Mouse (Mus musculus) lung, postnatal 0 days (tissue): ENCODE measurements around the gene Sez6. TPM values are rescaled to one million over a fixed set of nuclear protein-coding genes. Genes with fewer than 3 reads are reported as not detected.

ENCODE experiments used
- ATAC-seq: fragments of 200-750 bp; cut with Nextera tagmentation; 2 replicates; pipeline ENCODE4 v1.8.0; 2017; ENCODE audit warnings: moderate library complexity
- DNase-seq: peaks from one replicate; pipeline ENCODE4 v3.0.0-alpha.2; 2016; ENCODE audit warnings: low spot score
- H3K27ac ChIP-seq: fragments of 300-500 bp; sonication (generic); 2 replicates; pipeline ENCODE4 v1.5.1; 2014; ENCODE audit warnings: antibody characterized with exemption, mild to moderate bottlenecking, low read length, mixed read lengths
- H3K27me3 ChIP-seq: fragments of 300-500 bp; sonication (generic); replicated peaks from 2 replicates; pipeline ENCODE4 v1.6.1; 2014; ENCODE audit warnings: low read length, mixed read lengths; ENCODE audit not compliant: insufficient read depth
- H3K36me3 ChIP-seq: fragments of 300-500 bp; sonication (generic); 2 replicates; pipeline ENCODE4 v1.6.1; 2014; ENCODE audit warnings: low read length, mixed read lengths; ENCODE audit not compliant: insufficient read depth
- H3K4me1 ChIP-seq: fragments of 300-500 bp; sonication (generic); 2 replicates; pipeline ENCODE4 v1.6.1; 2014; ENCODE audit warnings: antibody characterized with exemption, low read depth, low read length, mixed read lengths; ENCODE audit not compliant: insufficient read depth
- H3K4me2 ChIP-seq: fragments of 300-500 bp; sonication (generic); replicated peaks from 2 replicates; pipeline ENCODE4 v1.6.1; 2014; ENCODE audit warnings: low read depth, mild to moderate bottlenecking, low read length, moderate library complexity, mixed read lengths
- H3K4me3 ChIP-seq: fragments of 300-500 bp; sonication (generic); 2 replicates; pipeline ENCODE4 v1.5.1; 2014; ENCODE audit warnings: low read depth, low read length
- H3K9ac ChIP-seq: fragments of 300-500 bp; sonication (generic); replicated peaks from 2 replicates; pipeline ENCODE4 v1.6.1; 2014; ENCODE audit warnings: low read depth, mild to moderate bottlenecking
- H3K9me3 ChIP-seq: fragments of 300-500 bp; sonication (generic); 2 replicates; pipeline ENCODE4 v1.6.1; 2016; ENCODE audit warnings: low read length, mixed read lengths
- CTCF ChIP-seq: IDR thresholded peaks from 2 replicates; pipeline ENCODE4 v1.5.1; 2016; ENCODE audit warnings: antibody characterized with exemption, mild to moderate bottlenecking
- EP300 ChIP-seq: IDR thresholded peaks from 2 replicates; pipeline ENCODE4 v1.6.1; 2016; ENCODE audit warnings: antibody characterized with exemption, mild to moderate bottlenecking, control low read depth
- WGBS: fragments of 180-500 bp; shearing (Covaris S2); extraction: QIAGEN DNeasy Blood & Tissue Kit; methylation state at CpG from one replicate; pipeline ENCODE4 v1.1.7; 2014; 5-methylcytosine and 5-hydroxymethylcytosine counted together
- polyA plus RNA-seq: library from polyadenylated mRNA; unstranded; fragments of >200 nt; fragmentation: Nextera tagmentation; extraction: Ambion mirVana; gene quantifications from 2 replicates; pipeline ENCODE4 v1.2.1, GENCODE M21; 2015

Gene Sez6
- polyA plus RNA-seq, 1 experiment from 2014 or later: 0.06 TPM

DNA sequence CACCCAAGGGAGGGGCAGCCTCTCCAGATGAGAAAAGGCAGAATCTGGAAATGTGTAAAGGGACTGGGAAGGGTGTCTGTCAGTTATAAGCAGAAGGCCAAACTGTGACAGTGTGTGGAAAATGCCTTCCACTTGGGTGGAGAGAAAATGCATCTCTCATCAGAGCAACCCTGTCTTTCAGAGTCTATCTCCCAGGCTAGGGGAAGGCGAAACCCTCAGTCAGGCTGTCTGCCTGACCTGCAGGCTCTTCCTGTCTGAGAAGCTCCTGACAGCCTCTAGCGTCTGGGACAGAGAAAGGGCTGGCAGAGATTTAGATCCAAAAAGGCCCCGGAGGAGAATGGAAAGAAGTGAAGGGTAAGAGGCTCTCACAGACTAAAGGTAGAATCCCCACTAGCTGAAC lies 26.8 kb upstream of the Sez6 start:
- Histone ChIP-seq H3K9ac (no peak overlapping the region), H3K27ac (no peak overlapping the region), H3K4me2 (no peak overlapping the region), H3K4me1 (peaks cover 14% of the 10 kb centered on the region; the same call in 1 of the 2 replicates), H3K27me3 (no peaks in the 10 kb centered on the region), H3K36me3 (no peaks in the 10 kb centered on the region), H3K9me3 (no peaks in the 10 kb centered on the region), H3K4me3 (no peak overlapping the region)
- 13% methylated on average over 3 of the region's 3 CpGs for WGBS
- DNase-seq (peak; percentile 32), ATAC-seq (no peak)
- no peak for TF ChIP-seq EP300
- TF ChIP-seq CTCF: peak; percentile 44; the same call in 1 of the 2 replicates

DNA sequence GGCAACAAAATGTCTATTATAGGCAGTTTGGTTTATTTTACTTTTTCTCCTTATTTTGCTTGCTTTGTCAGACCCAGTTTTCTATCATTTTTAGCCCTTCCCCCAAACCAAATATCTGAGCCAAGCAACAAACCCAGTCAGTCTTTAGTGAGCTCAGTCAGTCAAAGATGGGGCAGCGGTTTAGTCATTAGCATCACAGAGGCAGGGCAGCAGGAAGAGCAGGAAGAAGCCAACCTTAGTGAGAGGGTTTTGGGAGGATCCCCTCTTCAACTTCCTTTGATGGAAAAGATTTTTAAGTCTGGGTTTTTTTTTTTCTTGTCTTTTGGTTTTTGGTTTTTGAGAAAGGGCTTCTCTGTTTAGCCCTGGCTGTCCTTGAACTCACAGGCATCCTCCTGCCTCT lies 25.9 kb upstream of the Sez6 start:
- DNase-seq: no peak
- H3K9me3 ChIP-seq: no peaks in the 10 kb centered on the region
- H3K9ac ChIP-seq: no peak overlapping the region
- H3K27ac ChIP-seq: no peak overlapping the region
- no peak for ATAC-seq
- H3K4me3 ChIP-seq: no peak overlapping the region
- peaks cover 14% of the 10 kb centered on the region; the same call in 1 of the 2 replicates for H3K4me1 ChIP-seq
- TF ChIP-seq CTCF (no peak), EP300 (no peak)
- no peak overlapping the region for H3K4me2 ChIP-seq
- no peaks in the 10 kb centered on the region for H3K36me3 ChIP-seq
- WGBS: 71% methylated on average over 1 of the region's 1 CpGs
- H3K27me3 ChIP-seq: no peaks in the 10 kb centered on the region

DNA sequence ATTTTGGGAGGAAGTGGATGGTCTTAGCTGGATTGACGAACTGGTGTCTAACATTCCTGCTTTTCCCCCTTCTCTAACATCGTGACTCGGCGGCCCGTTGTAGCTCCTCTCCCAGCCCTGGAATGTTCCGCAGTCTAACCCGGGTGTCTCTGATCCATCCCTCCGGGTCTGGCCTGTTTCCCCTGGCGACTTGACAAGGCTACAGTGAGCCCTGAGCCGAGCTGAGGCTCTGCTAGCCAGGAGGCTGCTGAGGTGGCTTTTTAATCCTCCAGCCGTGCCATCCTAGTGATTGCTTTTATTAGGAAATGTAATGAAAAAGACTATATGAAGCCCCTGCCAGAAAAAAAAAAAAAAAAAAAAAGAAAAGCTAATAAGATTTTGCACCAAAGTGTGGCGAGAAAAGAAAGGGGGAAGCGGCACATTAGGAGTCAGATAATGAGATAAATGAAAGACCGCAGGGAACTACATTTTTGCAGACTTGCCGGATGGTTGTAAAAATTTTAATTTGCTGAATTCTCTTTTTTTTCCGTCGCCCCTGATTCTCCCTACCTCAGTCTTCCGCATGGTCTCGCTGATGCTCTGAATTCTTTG lies 24.4 kb upstream of the Sez6 start:
- no peak for DNase-seq
- H3K4me3 ChIP-seq: no peak overlapping the region
- no peak for TF ChIP-seq EP300
- TF ChIP-seq CTCF: no peak
- H3K4me1 ChIP-seq: peaks cover 14% of the 10 kb centered on the region; the same call in 1 of the 2 replicates
- no peaks in the 10 kb centered on the region for H3K36me3 ChIP-seq
- no peak overlapping the region for H3K4me2 ChIP-seq
- H3K9me3 ChIP-seq: no peaks in the 10 kb centered on the region
- no peak overlapping the region for H3K9ac ChIP-seq
- no peaks in the 10 kb centered on the region for H3K27me3 ChIP-seq
- no peak for ATAC-seq
- H3K27ac ChIP-seq: no peak overlapping the region
- WGBS: 35% methylated on average over 19 of the region's 19 CpGs

DNA sequence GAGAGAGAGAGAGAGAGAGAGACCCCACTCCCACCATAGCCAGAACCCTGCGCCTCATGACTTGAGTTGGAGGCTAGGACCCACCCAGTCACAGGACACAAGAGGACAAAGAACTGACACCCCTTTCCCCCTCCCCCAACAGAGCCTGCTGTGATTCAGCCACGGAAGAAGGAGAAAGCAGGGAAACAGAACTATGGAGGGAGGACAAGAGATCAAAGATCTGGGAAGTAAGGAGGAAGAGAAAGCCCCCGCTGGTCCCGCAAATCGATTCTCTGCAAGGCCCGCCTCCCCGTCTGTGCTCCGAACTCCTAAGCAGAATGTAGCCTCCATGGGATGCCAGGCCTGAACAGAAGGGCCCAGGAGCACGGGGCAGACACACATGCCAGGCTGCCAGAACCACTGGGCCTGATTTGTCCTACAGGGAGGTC lies 23.8 kb upstream of the Sez6 start:
- Histone ChIP-seq H3K36me3 (no peaks in the 10 kb centered on the region), H3K9me3 (no peaks in the 10 kb centered on the region), H3K4me2 (no peak overlapping the region), H3K4me3 (no peak overlapping the region), H3K27me3 (no peaks in the 10 kb centered on the region), H3K4me1 (peaks cover 11% of the 10 kb centered on the region; the same call in 1 of the 2 replicates), H3K27ac (no peak overlapping the region), H3K9ac (no peak overlapping the region)
- WGBS: 28% methylated on average over 9 of the region's 9 CpGs
- ATAC-seq (no peak), DNase-seq (no peak)
- TF ChIP-seq CTCF (no peak), EP300 (no peak)

DNA sequence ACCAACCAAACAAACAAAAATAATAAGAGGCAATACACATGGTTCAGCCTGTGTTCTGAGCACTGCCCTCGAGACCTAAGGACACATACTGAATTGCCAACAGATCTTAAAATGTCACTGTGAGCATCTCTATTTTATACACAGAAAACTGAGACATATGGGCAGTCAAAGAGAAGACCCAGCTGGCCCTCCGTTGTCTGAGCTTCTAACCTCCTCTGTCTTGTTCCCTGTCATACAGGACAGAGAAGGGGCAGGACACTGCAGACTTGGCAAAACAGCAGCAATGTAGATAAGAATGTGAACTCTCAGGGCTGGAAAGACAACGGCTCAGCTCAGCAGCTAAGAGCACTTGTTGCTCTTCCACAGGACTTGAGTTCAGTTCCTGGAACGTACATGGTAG lies 22.1 kb upstream of the Sez6 start:
- Histone ChIP-seq H3K9ac (no peak overlapping the region), H3K36me3 (no peaks in the 10 kb centered on the region), H3K27me3 (0 out of 2 replicates have a peak, but pooled peaks cover 3% of the 10 kb centered on the region), H3K9me3 (no peaks in the 10 kb centered on the region), H3K4me3 (no peak overlapping the region), H3K27ac (no peak overlapping the region), H3K4me2 (no peak overlapping the region), H3K4me1 (peaks cover 5% of the 10 kb centered on the region; the same call in 1 of the 2 replicates)
- ATAC-seq (peak; percentile 75), DNase-seq (peak; percentile 41)
- WGBS: 21% methylated on average over 4 of the region's 4 CpGs
- TF ChIP-seq CTCF (no peak), EP300 (no peak)

DNA sequence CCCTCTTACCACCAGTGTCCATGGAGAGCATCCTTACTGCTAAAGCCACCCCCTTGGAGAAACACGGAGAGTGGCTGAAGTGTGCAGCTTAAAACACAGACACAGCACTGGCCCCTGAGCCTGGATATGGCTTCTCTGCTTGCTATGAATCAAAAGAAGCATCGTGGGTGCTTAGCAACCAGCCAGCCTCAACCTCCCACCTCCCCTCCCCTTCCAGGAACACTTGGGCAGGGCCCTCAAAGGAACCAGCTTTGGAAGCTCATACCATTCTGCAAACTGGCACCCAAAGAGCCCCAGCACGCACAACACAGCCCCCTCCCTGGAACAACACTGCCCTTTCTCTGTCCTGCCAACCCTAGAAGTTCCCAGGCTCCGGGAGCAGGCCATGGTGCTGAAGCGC lies 21.2 kb upstream of the Sez6 start:
- Histone ChIP-seq H3K27me3 (0 out of 2 replicates have a peak, but pooled peaks cover 5% of the 10 kb centered on the region), H3K4me3 (no peak overlapping the region), H3K27ac (no peak overlapping the region), H3K9me3 (no peaks in the 10 kb centered on the region), H3K9ac (no peak overlapping the region), H3K4me2 (no peak overlapping the region), H3K4me1 (no peaks in the 10 kb centered on the region), H3K36me3 (no peaks in the 10 kb centered on the region)
- TF ChIP-seq EP300 (no peak), CTCF (no peak)
- WGBS: 28% methylated on average over 5 of the region's 5 CpGs
- no peak for ATAC-seq
- no peak for DNase-seq
